Mouse (Mus musculus): Measurements from ENCODE around the gene Lpin3.

Gene Lpin3

GRCm38 (mm10) chr2:160934451-160934850 lies 54.0 kb downstream of the Lpin3 start:
- H3K27me3 ChIP-seq (ENCODE audit: control insufficient read depth, insufficient read depth, low read length, poor library complexity, severe bottlenecking) = no peaks in the 10 kb centered on the region
- DNase-seq (ENCODE audit: low read depth, low spot score) = no peak
- no peaks in the 10 kb centered on the region for H3K36me3 ChIP-seq (ENCODE audit: control insufficient read depth, insufficient read depth, low read length, poor library complexity, severe bottlenecking)

DNA sequence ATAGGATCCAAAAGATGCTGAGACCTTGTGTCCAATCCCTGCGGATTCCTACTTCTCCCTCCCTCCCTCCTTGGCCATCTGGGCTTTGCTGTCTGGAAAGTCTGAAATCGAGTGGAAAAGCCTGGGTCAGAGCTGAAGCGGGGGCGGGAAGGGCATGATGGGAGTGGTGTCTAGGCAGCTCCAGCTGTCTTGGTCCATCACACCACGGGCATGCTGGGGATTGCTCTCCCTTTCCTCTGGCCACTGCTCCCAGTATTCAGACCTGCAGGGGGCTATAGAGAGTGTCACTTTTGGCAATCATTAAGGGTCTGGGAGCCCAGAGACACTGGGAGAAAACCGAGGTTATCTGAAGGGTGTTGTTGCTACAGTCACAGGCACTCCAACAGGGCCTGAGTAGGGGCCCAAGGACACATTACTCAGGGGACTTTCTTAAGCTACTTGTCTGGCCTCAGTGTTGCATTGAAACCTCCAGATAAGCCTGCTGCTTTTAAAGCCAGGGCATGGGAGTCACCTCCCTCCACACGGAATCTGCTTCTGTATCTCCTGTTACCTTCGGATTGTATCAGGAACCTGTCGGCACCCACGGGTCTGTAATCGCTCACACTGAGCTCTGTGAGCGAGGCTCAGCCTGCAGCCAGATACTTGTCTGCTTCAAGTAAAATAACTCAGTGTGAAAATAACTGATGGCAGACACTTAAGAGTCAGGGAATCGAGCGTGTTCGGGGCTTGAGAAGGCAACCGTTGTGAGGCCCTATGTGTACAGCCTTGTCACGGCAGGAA lies 60.6 kb downstream of the Lpin3 start:
- no peak for DNase-seq (ENCODE audit: low read depth, low spot score)
- no peaks in the 10 kb centered on the region for H3K36me3 ChIP-seq (ENCODE audit: control insufficient read depth, insufficient read depth, low read length, poor library complexity, severe bottlenecking)
- H3K27me3 ChIP-seq (ENCODE audit: control insufficient read depth, insufficient read depth, low read length, poor library complexity, severe bottlenecking) = no peaks in the 10 kb centered on the region

DNA sequence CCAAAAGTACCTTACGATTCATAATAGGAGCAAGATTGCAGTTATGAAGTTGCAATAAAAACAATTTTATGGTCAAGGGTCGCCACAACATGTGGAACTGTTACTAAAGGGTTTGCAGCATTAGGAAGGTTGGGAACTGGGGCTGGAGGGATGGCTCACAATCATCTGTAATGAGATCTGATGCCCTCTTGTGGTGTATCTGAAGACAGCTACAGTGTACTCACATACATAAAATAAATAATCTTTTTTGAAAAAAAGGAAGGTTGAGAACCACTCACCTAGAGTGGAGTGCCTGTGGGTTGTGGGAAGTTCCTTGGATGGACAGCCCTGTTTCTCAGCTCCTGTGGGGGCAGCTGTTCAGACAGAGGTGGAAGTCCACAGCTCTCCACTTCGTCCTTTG lies 62.0 kb downstream of the Lpin3 start:
- H3K36me3 ChIP-seq (ENCODE audit: control insufficient read depth, insufficient read depth, low read length, poor library complexity, severe bottlenecking) = no peaks in the 10 kb centered on the region
- no peak for DNase-seq (ENCODE audit: low read depth, low spot score)
- no peaks in the 10 kb centered on the region for H3K27me3 ChIP-seq (ENCODE audit: control insufficient read depth, insufficient read depth, low read length, poor library complexity, severe bottlenecking)

GRCm38 (mm10) chr2:160951595-160951994 lies 71.1 kb downstream of the Lpin3 start:
- H3K27me3 ChIP-seq (ENCODE audit: control insufficient read depth, insufficient read depth, low read length, poor library complexity, severe bottlenecking) = no peaks in the 10 kb centered on the region
- H3K36me3 ChIP-seq (ENCODE audit: control insufficient read depth, insufficient read depth, low read length, poor library complexity, severe bottlenecking) = peaks cover 12% of the 10 kb centered on the region
- no peak for DNase-seq (ENCODE audit: low read depth, low spot score)

- no peak for DNase-seq (ENCODE audit: low read depth, low spot score)
- Histone ChIP-seq H3K36me3 (ENCODE audit: control insufficient read depth, insufficient read depth, low read length, poor library complexity, severe bottlenecking) (peaks cover 12% of the 10 kb centered on the region), H3K27me3 (ENCODE audit: control insufficient read depth, insufficient read depth, low read length, poor library complexity, severe bottlenecking) (no peaks in the 10 kb centered on the region)
Measured at GRCm38 (mm10) chr2:160953131-160953873, 72.8 kb downstream of the Lpin3 start.

- peaks cover 8% of the 10 kb centered on the region for H3K36me3 ChIP-seq (ENCODE audit: control insufficient read depth, insufficient read depth, low read length, poor library complexity, severe bottlenecking)
- no peaks in the 10 kb centered on the region for H3K27me3 ChIP-seq (ENCODE audit: control insufficient read depth, insufficient read depth, low read length, poor library complexity, severe bottlenecking)
- DNase-seq (ENCODE audit: low read depth, low spot score) = no peak
Measured at GRCm38 (mm10) chr2:160954541-160954940, 74.1 kb downstream of the Lpin3 start.

DNA sequence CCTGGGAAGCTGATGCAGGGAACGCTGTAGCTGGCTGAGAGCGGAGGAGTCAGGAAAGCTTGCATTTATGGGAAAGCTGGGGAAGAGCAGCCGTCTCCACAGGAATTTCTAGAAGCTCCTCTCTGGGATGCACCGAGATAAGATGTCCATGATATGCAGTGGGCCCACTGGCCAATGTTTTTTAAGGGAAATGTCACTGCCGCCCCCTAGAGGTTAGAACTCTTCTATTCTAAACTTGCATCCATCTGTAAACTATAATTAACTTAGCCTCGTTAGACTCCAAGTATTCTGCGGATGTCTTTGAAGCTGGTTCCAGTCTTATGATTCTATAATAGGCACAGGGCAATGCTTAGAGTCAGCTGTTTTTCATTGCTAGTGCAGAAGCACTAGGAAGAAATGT lies 74.9 kb downstream of the Lpin3 start:
- H3K27me3 ChIP-seq (ENCODE audit: control insufficient read depth, insufficient read depth, low read length, poor library complexity, severe bottlenecking) = no peaks in the 10 kb centered on the region
- DNase-seq (ENCODE audit: low read depth, low spot score) = no peak
- H3K36me3 ChIP-seq (ENCODE audit: control insufficient read depth, insufficient read depth, low read length, poor library complexity, severe bottlenecking) = peaks cover 8% of the 10 kb centered on the region

Data from splenic B cell, adult 2 months (primary cell).